Mouse (Mus musculus) heart, adult 18-20 months (tissue): ENCODE results near the gene Pnkp. TPM values are rescaled to one million over a fixed set of nuclear protein-coding genes. Genes with fewer than 3 reads are reported as not detected.

Source experiments
- DNase-seq, 2 experiments: peaks; one replicate each; pipeline ENCODE4 v3.0.0; 2021 to 2022; ENCODE audit warnings: mixed read lengths in 1 of 2
- microRNA-seq, 2 experiments: library from miRNA; unstranded; fragments of <30 nt; microRNA quantifications; one replicate each; pipeline ENCODE4 v1.2.0; 2022
- total RNA-seq, 2 experiments: library from RNA; stranded (reverse); gene quantifications; 2 replicates each; pipeline ENCODE4 v1.2.3; 2021

Pnkp gene
- total RNA-seq, 2 experiments from 2014 or later: 16.5 to 19.4 TPM

- DNase-seq: peak in 1 of 2 experiments; percentile 35
Observed at GRCm38 (mm10) chr7:44901230-44901722, 44.3 kb downstream of the Pnkp start.

GRCm38 (mm10) chr7:44905430-44905829 is 48.5 kb downstream of the Pnkp start:
- DNase-seq: no peak

- DNase-seq: no peak
Observed at GRCm38 (mm10) chr7:44908706-44909476, 52.0 kb downstream of the Pnkp start.

Small RNA genes lying within 50 kb of the gene (microRNA-seq; reads per million reads assigned to microRNA genes)
- 0 reads per million in 2 experiments for gene Mir707

Other genes starting within 250 kb of the Pnkp start
- gene Myh14, start 186.3 kb upstream of the Pnkp start, total RNA-seq: 10 to 100 TPM; 86.9 to 95.7 TPM
- not detected for gene Izumo2, start 148.4 kb upstream of the Pnkp start, total RNA-seq
- gene Vrk3, start 108.7 kb upstream of the Pnkp start, total RNA-seq: 10 to 100 TPM; 23.9 to 30.9 TPM
- not detected for gene Zfp473, start 106.1 kb upstream of the Pnkp start, total RNA-seq
- gene Nup62, start 41.1 kb upstream of the Pnkp start, total RNA-seq: 10 to 100 TPM; 25.4 to 26.0 TPM
- gene Il4i1, start 40.8 kb upstream of the Pnkp start, total RNA-seq: 1 to 10 TPM in 1 of 2 experiments, under 1 TPM in 1; 0.62 to 4.8 TPM
- gene Atf5, start 40.5 kb upstream of the Pnkp start, total RNA-seq: 10 to 100 TPM; 60.2 to 62.7 TPM
- gene Akt1s1, start 8.1 kb upstream of the Pnkp start, total RNA-seq: 10 to 100 TPM; 65.1 to 67.1 TPM
- gene Tbc1d17, start 8.1 kb upstream of the Pnkp start, total RNA-seq: 10 to 100 TPM; 36.7 to 57.6 TPM
- gene Ptov1, start 12.6 kb downstream of the Pnkp start, total RNA-seq: 100 to 1,000 TPM; 173 to 184 TPM
- 10 to 100 TPM; 75.9 to 79.8 TPM for gene Med25, start 35.6 kb downstream of the Pnkp start, total RNA-seq
- gene Fuz, start 38.9 kb downstream of the Pnkp start, total RNA-seq: 10 to 100 TPM; 15.4 to 16.8 TPM
- 10 to 100 TPM; 59.2 to 67.9 TPM for gene Ap2a1, start 72.4 kb downstream of the Pnkp start, total RNA-seq
- gene Tsks, start 86.1 kb downstream of the Pnkp start, total RNA-seq: not detected
- 1 to 10 TPM; 1.8 to 2.0 TPM for gene Cpt1c, start 117.7 kb downstream of the Pnkp start, total RNA-seq
- gene Prmt1, start 129.4 kb downstream of the Pnkp start, total RNA-seq: 100 to 1,000 TPM in 1 of 2 experiments, 10 to 100 TPM in 1; 90.3 to 110 TPM
- gene Irf3, start 140.5 kb downstream of the Pnkp start, total RNA-seq: 10 to 100 TPM; 21.3 to 29.5 TPM
- 1 to 10 TPM; 8.1 to 9.7 TPM for gene Bcl2l12, start 141.6 kb downstream of the Pnkp start, total RNA-seq
- gene Scaf1, start 159.2 kb downstream of the Pnkp start, total RNA-seq: 10 to 100 TPM; 45.1 to 46.0 TPM
- gene Rras, start 160.8 kb downstream of the Pnkp start, total RNA-seq: 10 to 100 TPM; 43.9 to 47.7 TPM
- 10 to 100 TPM; 21.5 to 21.9 TPM for gene Prr12, start 195.7 kb downstream of the Pnkp start, total RNA-seq
- gene Nosip, start 205.3 kb downstream of the Pnkp start, total RNA-seq: 10 to 100 TPM; 29.6 to 35.2 TPM
- gene Prrg2, start 205.5 kb downstream of the Pnkp start, total RNA-seq: 1 to 10 TPM; 7.8 TPM
- gene Rcn3, start 235.1 kb downstream of the Pnkp start, total RNA-seq: 10 to 100 TPM; 20.0 to 20.7 TPM
- 10 to 100 TPM; 60.3 to 66.8 TPM for gene Fcgrt, start 246.7 kb downstream of the Pnkp start, total RNA-seq